In genomic region chr15:84705351-84705901, GRCm38 (mm10) we compare ENCODE assay signal across 16 mouse cellular contexts. TPM values are rescaled to one million over a fixed set of nuclear protein-coding genes. Genes with fewer than 3 reads are reported as not detected.
"Had no signal": no experiment of that assay in that cellular context is flagged by ENCODE, and none has a peak within 500 bp of the region (broad histone marks: within the 10 kb centered on the region; RNA-seq: fewer than 3 reads in every experiment).

No protein-coding gene starts in this region.

- H3K9me3 ChIP-seq: limb, embryonic 13.5 days; liver, embryonic 15.5 days; midbrain, embryonic 12.5 days had no signal

- H3K27me3 ChIP-seq: limb, embryonic 13.5 days; liver, embryonic 15.5 days; midbrain, embryonic 12.5 days had no signal

- H3K4me2 ChIP-seq: limb, embryonic 13.5 days; liver, embryonic 11.5 days; liver, embryonic 15.5 days; lung, embryonic 14.5 days; midbrain, embryonic 12.5 days had no signal

- H3K36me3 ChIP-seq: liver, embryonic 15.5 days; midbrain, embryonic 12.5 days had no signal

- DNase-seq: kidney, adult 18-20 months; kidney, postnatal 10 days; kidney, postnatal 4 days; left cerebral cortex, postnatal 4 days; lung, embryonic 14.5 days; lung, postnatal 10 days; right cerebral cortex, postnatal 14 days; thymus, adult 18-20 months; thymus, postnatal 14 days had no signal

- H3K4me1 ChIP-seq: limb, embryonic 13.5 days; midbrain, embryonic 12.5 days had no signal

- H3K27ac ChIP-seq: layer of hippocampus, adult 2 months; limb, embryonic 13.5 days; liver, embryonic 15.5 days; midbrain, embryonic 12.5 days had no signal

- H3K9ac ChIP-seq: limb, embryonic 13.5 days; liver, embryonic 15.5 days; lung, embryonic 14.5 days; midbrain, embryonic 12.5 days had no signal

- H3K4me3 ChIP-seq: layer of hippocampus, adult 2 months; limb, embryonic 13.5 days; liver, embryonic 15.5 days; midbrain, embryonic 12.5 days; myocyte had no signal

RNA-seq across cellular contexts. Expression of gene Arhgap8, which starts 14.4 kb away (rescaled TPM):
- total RNA-seq: megakaryocyte-erythroid progenitor cell, adult 5-6 weeks had no signal
- polyA plus RNA-seq: myocyte had no signal
